Mouse (Mus musculus) testis, adult 10 weeks (tissue): Measurements from ENCODE around the gene Zmiz2. TPM values are rescaled to one million over a fixed set of nuclear protein-coding genes. Genes with fewer than 3 reads are reported as not detected.

ENCODE experiments used
- polyA plus RNA-seq: library from polyadenylated mRNA; stranded (reverse); fragments of 350-450 nt; fragmentation: Illumina TruSeq; extraction: RNeasy Lipid Tissue Mini Kit (QIAGEN cat#74804); gene quantifications from one replicate; pipeline ENCODE4 v1.2.3, GENCODE M21; 2014; ENCODE audit warnings: low read depth, low replicate concordance

The Zmiz2 gene
- polyA plus RNA-seq = 1.9 TPM

DNA sequence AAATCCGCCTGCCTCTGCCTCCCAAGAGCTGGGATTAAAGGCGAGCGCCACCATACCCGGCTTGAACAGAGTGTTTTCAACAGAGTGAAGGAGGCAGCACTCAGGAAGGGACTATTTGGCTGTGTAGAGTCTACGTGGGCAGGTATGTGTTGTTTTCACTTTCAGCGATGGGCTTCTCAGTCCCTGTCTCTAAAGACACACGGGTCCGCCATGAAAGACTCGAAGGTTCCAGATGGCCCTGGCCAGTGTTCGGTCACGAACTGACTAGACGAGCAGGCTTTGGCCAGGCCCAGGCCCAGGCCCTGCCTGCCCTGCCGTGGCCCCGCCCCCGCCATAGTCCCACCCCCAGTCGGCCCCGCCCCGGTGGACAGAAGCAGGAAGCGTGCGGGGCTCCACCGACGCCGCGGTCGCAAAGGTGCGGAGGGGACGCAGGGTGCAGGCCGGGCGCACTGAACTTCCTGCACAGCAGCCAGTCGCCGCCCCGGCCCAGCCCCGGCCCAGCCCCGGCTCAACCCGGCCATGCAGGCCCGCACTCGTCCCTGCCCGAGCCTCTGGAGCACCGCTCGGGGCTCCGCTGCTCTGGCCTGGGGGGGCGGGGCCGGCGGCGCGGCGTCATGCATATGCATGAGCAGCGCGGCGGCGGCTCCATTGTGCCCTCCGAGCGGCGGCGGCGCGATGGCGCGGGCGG is at the start of gene Zmiz2:
Zmiz2 (plus strand) TSS at position 349 of the 688 bp plus-strand sequence.

GRCm38 (mm10) chr11:6414751-6415550 is 26.1 kb downstream of the Zmiz2 start, which contains the start of gene Ppia:
Ppia (plus strand) TSS chr11:6415443.

GRCm38 (mm10) chr11:6444077-6444853 is 55.4 kb downstream of the Zmiz2 start, which contains the start of gene H2afv:
H2afv (minus strand) TSS chr11:6444443.

Other genes with a start within 250 kb of the Zmiz2 start
- gene A730071L15Rik, start 189.0 kb upstream of the Zmiz2 start, polyA plus RNA-seq = 0.67 TPM
- gene Nudcd3, start 188.7 kb upstream of the Zmiz2 start, polyA plus RNA-seq = 11.7 TPM
- gene Npc1l1, start 158.9 kb upstream of the Zmiz2 start, polyA plus RNA-seq = 0.06 TPM
- 11.2 TPM for gene Ddx56, start 121.3 kb upstream of the Zmiz2 start, polyA plus RNA-seq
- 35.4 TPM for gene Tmed4, start 114.2 kb upstream of the Zmiz2 start, polyA plus RNA-seq
- 56.3 TPM for gene Ogdh, start 97.4 kb upstream of the Zmiz2 start, polyA plus RNA-seq
- gene Ppia, start 26.4 kb downstream of the Zmiz2 start, polyA plus RNA-seq = 844 TPM
- 5.1 TPM for gene H2afv, start 55.4 kb downstream of the Zmiz2 start, polyA plus RNA-seq
- 42.9 TPM for gene Purb, start 86.8 kb downstream of the Zmiz2 start, polyA plus RNA-seq
- not detected for gene Myo1g, start 131.9 kb downstream of the Zmiz2 start, polyA plus RNA-seq
- 1.1 TPM for gene Ccm2, start 157.8 kb downstream of the Zmiz2 start, polyA plus RNA-seq
- gene Nacad, start 217.0 kb downstream of the Zmiz2 start, polyA plus RNA-seq = not detected
- 1.8 TPM for gene Tbrg4, start 237.0 kb downstream of the Zmiz2 start, polyA plus RNA-seq
- gene Wap, start 249.6 kb downstream of the Zmiz2 start, polyA plus RNA-seq = not detected